Mouse (Mus musculus) embryonic fibroblast, embryonic 13.5 days (primary cell): Measurements from ENCODE around the gene Trim33.

Experiments used
- CTCF ChIP-seq: IDR thresholded peaks from 2 replicates; pipeline ENCODE4 v1.5.1; 2011; ENCODE audit warnings: mild to moderate bottlenecking, control low read depth, low read length, moderate library complexity, borderline replicate concordance; ENCODE audit not compliant: insufficient read depth
- POLR2A ChIP-seq: IDR thresholded peaks from 2 replicates; pipeline ENCODE4 v1.6.1; 2011; ENCODE audit warnings: low read depth, mild to moderate bottlenecking, control low read depth, low read length, moderate library complexity

DNA sequence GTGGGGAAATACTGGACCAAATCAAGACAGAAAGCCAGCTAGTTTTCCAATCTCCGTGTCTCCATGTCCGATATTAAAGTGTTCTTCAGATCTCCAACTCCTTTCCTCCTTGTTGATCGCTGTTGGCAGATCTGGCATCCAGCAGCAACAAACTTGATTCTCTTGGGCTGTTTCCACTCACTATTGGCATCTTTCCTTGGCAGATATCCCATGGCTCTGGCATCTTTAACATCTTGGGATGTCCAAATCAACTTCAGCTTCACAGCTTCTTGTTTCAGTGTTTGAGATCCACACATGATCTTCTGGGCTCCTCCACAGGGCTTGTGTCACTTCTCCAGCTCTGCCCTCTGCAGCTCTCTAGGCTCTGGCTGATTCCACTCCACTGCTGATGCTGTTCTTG is 89.6 kb downstream of the Trim33 start:
- TF ChIP-seq POLR2A (no peak), CTCF (no peak)
